Mouse (Mus musculus) monocyte, adult 2 months (primary cell): ENCODE results near the gene Hdac1.

Source experiments
- DNase-seq, 2 experiments: peaks; one replicate each; pipeline ENCODE4 v3.0.0; 2022; ENCODE audit warnings: low spot score in 2 of 2, low read depth in 1 of 2

The Hdac1 gene

DNA sequence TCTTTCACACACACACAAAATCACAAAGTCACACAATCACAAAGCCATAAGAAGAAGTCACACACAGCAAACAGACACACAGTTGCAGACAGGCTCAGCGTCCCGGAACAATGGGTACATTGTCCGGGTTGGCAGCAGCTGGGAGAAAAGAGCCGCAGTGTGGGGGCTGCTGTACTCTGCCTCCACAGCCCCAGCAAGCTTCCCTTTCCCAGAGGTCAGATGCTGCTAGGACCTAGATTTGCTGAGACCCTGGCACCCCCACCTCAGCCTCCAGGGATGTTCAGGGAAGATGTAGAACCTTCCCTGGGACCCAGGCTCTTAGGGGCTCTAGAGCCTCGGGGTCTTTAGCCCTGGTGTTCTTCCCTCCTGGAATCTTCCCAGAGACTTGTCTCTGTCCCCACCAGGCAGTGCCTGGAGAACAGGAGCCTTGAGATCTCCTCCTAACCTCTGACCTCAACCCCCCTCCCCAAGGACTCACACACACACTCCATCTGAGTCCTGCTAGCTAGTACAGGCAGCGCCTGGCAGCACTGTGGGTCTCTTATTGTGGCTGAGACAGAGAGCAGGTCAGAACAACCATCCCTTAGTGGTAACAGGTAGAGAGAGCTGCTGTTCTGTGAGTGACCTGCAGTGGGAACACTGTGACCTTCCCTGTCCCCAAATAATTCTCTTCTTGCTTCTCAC, 31.0 kb downstream of the Hdac1 start:
- no peak for DNase-seq

DNA sequence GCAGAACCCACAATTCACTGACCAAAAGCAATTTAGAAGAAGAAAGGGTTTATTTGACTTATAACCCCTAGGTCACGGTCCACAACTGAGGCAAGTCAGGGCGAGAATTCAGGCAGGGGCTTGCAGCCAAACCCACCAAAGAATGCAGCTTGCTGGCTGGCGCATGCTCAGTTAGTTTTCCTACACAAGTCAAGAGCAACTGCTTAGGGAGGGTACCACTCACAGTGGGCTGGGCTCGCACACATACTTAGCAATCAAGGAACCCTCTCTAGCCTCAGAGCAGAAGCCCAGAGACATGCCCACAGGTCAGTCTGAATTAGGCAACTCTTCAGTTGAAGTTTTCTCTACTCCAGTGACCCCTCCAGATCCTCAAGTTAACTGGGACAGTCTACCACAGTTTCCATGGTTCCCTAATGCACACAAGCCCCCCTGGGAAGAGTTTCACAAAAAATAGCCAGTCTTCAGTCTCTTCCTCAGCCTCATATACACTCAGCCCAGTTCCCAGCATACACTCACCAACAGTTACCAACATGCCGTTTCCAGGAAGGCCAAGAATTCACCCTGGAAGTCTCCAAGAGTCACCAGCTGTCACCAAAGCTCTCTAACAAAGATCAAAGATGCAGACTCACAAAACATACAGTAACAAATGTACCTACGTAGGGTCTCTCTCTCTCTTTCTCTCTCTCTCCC, 31.6 kb downstream of the Hdac1 start:
- DNase-seq: no peak

DNA sequence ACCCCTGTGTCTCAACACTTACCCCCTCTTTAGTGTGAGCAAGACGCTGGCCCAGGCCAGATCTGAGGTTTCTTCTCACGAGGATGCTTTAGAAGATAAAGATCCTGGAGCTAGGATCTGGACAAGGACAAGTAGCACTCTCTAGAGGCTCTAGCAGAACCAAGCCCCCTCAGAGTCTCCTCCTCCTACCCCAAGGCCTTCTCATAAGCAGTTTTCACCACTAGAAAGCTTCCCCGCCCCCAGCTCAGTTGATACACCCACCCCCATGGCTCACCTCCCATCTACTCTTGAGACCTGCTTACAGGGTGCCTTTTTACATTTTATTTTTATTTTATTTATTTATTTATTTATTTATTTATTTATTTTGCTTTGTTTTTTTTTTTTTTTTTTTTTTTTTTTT, 32.9 kb downstream of the Hdac1 start:
- DNase-seq: no peak

DNA sequence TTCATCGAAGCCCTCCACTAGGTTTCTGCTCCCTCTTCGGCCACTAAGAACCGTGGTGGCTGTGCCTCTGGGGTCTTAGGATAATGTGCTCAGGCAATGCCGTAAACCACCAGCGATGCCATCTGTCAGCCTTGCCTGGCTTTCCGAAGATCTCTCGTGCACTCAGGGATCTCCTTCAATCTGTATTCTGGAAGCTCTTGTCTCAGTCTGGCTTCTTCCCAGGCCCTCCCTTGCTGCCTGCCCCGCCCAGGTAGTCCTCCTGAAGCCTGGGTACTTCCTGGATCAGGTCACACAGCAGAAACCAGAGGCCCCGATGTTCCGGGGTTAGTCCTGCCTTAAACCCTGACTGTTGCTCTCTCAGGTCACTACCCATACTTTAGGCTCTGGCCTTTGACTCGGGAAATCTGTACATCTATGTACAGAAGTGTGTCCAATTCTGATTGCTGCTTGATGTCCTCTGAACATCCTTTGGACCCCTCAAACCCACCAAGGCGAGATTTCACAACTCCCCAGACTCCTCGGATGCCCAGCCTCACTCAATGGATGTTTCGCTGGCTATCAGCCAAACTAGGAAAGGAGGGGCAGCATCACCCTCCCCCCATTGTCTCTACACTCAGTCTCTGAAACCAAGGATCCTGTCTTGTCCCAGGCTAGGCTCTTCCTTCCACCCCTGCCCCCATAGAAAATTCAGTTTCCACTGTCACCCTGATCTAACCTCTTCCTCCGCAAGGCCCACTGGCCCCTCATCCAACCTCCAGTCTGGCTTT, 33.5 kb downstream of the Hdac1 start:
- DNase-seq: no peak

DNA sequence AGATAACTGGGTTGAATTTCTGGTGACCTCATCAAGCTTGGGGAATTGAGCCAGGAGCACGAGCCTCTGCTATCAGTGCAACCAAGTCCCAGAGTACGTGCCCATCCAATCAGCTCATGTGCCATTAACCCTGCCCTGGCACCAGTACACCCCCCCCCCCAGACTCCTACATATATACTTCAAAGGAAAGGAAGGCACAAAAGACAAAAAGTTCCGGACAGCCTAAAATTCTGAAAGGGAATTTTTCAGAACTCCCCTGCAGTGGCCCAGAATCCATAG, 34.3 kb downstream of the Hdac1 start:
- DNase-seq: no peak

DNA sequence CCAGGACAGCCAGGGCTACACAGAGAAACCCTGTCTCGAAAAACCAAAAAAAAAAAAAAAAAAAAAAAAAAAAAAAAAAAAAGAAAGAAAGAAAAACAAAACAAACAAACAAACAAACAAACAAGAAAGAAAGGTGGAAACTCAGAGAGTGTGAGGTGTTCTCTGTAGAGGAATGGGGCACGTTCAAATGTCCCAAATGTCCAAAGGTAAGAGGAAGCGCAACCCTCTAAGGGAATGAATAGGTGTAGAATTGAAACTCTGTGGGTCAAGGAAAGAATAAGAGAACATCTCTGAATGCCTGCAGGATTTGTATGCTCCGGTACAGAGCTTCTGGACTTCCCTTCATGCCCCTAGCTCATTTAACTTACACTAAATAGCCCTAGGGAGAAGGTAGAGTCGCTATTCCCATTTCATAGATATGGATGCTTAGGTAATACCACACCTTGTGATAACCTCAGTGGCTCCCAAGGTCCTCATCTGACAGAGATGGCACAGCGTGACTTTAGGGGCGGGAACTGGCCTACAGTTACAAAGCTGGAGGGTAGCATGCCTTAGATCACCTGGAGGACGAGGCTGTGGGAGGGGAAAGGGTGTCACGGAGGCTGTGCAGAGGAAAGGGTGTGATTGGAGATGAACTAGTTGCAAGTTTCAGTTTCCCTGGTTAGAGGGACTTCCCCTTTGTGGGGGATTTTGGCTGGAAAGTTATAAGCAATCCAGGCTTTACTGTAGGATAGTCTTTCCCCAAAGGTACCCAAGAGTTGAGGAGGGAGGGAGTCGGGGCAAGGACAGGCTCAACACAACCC, 34.9 kb downstream of the Hdac1 start:
- no peak for DNase-seq

DNA sequence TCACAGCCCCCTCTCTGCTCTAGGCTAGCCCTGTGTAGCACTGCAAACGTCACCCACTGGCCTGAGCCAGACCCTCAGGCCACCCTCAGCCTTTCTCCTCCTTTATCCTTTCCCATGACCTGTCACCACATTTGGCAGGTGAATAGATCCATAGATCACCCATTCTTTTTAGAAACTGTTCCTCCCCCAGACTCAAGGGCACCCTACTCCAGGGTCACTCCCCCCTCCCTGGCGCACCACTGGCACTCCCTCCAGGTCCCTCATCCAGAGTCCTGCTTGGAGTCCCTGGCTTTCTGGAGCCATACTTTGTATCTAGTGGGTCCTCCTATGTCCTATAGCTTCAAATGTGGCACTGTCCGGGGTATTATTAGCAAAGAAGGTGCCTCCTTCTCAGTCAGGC, 37.0 kb downstream of the Hdac1 start:
- no peak for DNase-seq

DNA sequence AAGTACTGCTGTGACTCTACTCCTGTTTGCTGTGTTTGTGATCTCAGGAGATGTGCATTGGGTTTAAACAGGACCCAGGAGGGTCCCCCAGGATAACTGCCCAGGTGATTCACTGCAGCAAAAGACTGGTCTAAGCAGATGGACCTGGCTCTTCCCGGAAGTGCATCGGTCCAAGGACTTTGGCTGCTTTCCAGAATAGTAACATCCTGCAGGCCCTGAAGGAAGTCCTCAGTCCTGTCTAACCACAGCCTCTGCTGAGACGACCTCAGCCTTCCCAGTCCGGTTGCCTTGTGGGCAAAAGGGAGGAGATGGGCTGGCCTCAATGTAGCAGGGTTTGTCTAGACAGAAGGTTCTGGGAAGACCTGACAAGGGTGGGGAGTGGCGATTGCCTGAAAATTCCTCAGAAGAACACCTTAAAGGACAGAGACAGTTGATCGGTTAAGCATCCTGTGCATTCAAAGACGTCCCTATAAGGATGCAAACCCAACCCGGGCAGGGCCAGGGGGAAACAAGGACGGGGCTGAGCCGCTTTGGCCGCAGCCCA, 39.5 kb downstream of the Hdac1 start:
- no peak for DNase-seq

DNA sequence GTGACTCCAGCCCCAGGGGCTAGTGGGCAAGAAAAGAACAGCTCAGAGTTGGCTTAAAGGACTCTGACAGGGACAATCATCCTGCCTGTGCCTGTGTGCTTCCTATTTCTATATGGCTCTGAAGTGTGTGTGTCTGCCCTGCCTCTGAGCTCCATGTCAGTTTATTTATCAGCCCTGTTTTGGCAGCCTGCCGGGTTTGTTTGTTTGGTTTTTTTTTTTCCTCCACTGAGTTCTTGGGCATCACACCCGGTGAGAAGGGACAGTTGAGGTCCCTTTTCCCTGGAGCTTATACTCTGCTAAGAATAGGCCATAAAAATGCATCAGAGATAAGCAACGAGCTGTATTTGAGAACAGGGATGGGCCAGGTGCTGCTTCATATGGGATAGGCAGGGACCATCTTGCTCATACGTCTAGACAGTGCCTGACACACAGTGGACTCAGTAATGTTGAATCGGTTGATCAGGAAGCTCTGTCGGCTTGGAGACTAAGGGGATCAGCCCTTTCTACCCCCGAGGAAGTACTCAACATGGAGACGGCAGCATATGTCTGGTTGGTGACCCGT, 40.1 kb downstream of the Hdac1 start:
- DNase-seq: no peak

DNA sequence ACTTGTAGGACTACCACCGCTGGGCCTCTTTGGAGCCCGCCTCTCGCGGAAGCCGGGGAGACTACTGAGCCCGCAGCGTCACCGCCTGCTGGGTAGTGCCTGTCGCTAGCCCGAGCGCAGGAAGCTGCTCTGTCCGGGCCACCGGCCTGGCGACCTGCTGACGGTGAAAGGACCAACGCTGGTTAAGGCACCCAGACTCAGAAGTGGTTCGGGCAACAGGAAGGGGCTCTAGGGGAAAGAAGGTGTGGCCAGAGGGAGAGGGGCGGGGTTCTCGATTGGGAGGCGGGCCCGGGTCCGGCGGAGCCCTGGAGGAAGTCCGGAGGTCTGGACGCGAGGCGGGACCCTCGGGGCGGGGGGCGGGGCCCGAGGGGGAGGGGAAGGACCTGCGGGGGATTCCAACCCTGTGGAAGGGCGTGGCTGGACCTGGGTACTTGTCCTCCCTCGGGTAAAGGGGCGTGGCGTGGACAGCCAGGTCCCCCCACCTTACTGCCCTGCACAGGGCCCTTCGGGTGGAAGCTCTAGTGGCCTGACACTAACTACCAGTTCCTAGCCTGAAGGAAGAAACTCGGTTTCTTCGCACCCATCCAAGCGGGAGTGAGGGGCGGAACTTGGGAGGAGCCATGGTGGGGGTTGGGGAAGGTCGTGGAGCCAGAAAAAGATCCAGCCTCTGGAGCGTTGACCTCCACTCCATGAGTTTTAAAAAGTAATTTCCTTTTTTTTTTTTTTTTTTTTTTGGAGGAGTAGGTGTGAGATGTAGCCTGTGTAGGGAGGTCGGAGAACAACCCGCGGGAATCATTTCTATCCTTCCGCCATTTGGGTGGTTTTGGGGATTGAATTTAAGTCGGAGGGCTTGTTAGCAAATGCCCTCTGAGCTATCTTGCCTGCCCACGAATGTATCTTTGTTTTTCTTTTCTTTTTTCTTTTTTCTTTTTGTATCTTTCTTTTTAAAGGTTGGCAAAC, 41.6 kb downstream of the Hdac1 start:
- DNase-seq: peak; percentile 40 to 74

DNA sequence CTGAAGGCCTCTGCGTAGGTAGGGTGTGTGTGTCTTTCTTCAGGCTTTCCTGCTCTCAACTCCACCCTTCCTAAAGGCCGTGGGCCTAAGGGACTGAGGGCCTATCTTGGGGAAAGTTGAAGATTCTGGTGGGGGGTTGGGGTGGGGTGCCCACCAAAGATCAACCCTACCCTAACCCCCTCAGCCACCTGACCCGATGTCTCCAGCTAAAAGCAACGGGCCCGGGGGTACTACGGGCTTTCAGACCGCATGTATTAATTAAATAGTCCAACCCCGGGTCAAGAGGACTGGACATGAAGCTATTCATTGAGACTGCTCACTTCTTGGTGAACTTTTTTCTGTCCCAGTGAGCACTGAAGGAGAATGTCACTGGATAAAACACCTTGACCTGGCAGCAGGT, 42.5 kb downstream of the Hdac1 start:
- DNase-seq: no peak

DNA sequence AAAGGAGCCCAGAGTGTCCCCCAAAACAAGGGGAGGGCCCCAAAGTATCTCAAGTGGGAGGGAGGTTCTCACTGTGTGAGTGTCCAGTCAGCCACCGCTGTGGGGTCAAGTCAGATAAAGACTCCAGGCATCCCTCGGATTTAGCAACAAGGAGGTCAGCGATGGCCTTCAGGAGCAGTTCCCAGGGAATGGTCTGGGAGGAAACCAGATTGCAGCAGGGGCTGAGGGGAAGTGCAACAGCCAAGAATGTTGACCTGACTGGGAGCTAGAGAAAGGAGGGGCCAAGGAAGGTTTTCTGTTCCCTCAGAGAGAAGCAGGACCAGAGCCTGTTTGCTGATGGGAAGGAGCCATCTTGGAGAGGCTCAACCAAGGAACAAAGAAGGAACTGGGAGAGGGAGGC, 43.6 kb downstream of the Hdac1 start:
- no peak for DNase-seq

DNA sequence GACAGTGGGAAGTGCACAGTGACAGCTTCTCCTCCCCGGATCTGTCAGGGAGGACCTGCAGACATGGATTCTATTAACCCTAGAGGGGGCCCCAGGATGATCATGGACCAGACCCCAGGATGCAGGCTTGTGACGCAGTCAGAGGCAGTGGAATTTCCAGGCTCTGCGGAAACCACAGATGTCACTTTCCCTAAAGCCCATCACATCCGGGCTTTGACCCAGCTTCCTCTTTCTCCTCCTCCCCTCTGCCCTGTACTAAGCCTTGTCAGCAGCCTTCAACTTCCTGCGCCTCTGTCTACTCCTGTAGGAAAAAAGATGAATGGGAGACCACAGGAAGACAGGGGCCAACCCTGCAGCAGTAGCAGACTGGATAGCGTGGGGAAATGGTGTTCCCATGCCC, 45.9 kb downstream of the Hdac1 start:
- DNase-seq: peak in 1 of 2 experiments; percentile 49

DNA sequence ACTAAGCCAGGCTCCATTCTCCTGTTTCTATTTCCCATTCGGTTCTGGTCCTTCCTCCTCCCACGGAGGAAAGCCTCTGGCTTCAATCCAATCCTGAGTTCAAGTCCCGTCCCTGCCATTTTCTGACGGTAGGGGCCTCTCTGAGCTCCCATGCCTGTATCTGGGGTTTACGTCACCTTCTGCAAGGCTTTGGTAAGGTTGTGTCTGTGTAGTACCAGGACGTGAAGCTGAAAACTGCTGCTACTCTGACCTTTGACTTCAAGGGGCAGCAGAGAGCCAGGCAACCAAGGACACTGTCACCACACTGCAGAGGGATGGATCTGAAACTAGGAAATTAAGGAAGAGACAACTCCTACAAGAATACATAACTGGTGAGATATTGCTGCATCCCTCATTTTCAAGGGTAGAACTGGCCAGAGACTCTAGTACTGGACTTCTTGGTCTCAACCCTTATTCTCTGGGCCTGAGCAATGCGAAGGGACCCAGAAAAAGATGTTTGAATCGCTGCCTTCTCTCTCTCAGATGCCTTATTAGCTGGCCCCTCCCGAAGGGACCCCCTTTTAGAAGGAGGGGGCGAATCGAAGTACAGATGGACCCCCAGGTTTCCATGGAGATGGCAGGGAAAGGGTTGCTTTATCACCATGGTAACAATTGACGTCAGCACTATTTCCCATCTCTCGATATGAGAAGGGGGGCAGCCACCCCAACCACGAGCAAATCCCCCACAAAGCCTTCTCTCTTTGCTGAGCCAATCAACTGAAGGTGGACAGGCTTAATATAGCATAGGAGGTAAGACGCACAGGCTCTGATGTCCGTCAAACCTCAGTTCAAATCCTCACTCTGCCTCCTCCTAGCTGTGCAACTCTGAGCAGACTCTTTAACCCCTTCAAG, 46.6 kb downstream of the Hdac1 start:
- peak in 1 of 2 experiments; percentile 41 for DNase-seq

DNA sequence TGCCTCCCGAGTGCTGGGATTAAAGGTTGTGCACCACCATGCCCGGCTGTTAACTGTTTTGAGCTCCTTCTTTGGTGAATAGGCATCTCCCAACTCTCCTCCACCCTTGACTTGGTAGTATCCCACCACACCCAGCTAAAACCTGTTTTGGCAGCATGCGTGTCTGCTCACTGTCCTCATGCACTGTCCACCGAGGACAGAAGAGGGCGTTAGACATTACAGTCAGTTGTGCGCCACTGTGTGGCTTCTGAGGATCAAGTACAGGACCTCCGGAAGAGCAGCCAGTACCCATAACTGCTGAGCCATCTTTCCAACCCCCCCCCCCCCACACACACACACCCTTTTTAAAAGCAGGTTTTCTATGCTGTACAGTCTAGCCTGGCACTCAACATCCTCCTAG, 47.8 kb downstream of the Hdac1 start:
- no peak for DNase-seq

DNA sequence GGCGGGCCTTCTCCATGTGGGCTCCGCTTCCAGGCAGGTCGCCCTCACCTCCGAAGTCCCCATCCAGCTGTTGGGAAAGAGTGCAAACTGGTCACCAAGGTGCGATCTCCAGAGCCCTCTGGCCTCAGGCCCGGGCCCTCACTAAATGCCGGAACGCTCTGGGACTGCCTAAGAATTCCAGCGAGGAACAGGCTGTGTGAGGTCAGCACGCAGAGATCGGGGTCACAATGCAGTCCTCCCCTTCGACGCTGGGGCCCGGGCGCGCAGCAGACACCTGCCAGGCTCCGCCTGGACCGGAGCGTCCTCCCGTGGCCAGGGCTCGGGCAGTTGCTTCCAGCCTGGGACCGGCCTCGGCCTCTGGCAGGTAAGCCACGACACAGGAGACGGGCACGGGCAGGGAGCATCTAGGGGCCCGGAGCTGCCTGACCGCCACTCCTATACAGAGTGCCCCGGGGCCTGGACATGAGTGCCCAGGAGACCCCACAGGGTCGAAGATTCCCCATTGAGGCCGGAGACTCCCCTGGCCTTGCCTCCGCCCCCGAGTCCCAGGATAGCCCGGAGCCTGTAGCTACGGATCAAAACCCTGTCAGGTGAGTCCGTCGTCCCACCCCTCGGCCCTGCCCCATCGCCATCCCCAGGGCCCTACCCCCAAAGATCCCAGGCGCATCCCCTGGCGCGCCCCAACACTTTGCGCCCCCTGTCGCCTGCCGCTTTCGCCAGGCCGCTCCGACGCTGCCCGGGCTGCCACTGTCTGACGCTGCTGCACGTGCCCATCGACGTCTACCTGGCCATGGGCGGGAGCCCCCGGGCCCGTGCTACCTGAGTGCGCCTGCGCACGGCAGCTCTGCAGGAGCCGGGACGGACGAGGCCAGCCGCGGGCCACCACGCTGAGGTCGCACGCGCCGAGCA, 51.3 kb downstream of the Hdac1 start, which contains the start of the genes Tssk3 and Fam229a:
Gene Tssk3 (minus strand): TSS at position 51 of the 909 bp plus-strand sequence.
Gene Fam229a (plus strand): TSS at position 219 of the 909 bp plus-strand sequence.
- no peak for DNase-seq

DNA sequence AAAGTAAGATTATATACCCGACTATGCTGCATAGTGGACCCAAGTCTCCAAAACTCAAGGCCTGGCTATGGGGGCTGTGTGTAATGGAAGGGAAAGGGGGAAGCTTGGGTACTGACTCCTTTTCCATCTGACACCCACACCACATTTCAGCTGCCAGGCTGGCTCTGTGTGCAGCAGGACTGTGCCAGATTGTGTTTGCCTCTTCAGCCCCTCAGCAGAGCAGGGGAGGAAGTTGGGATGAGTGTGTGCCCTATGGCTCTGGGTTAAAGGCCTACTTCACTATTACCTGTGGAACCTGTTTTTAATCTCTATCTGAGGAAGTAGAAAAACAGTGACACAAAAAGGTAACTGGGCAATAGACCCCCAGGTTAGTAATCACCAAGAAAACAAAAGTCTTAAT, 61.4 kb downstream of the Hdac1 start:
- DNase-seq: no peak

DNA sequence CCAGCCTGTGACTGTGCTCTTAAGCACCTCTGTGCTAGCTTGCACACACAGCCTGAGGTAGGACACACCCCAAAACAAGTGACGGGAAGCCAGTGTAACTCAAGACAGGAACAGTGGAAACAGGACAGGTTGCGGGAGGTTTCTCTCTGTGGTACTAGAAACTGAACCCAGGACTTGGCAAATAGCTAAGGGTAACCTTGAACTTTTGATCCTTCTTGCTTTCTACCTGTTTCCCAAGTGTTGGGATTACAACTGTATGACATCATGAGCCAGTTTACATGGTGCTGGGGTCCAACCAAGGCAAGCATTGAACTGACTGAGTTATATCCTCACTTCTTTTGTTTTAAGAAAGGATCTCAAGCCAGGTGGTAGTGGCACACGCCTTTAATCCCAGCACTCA, 62.6 kb downstream of the Hdac1 start:
- no peak for DNase-seq
